Mouse (Mus musculus): ENCODE results near the gene Cntrob. TPM values are rescaled to one million over a fixed set of nuclear protein-coding genes. Genes with fewer than 3 reads are reported as not detected.
"Not testable (repeated sequence)": the region's sequence is repeated elsewhere in the genome, so short reads cannot be mapped to it uniquely, and the experiment has no call there.

Cntrob gene
- polyA plus RNA-seq, 1 experiment: 27.5 TPM

DNA sequence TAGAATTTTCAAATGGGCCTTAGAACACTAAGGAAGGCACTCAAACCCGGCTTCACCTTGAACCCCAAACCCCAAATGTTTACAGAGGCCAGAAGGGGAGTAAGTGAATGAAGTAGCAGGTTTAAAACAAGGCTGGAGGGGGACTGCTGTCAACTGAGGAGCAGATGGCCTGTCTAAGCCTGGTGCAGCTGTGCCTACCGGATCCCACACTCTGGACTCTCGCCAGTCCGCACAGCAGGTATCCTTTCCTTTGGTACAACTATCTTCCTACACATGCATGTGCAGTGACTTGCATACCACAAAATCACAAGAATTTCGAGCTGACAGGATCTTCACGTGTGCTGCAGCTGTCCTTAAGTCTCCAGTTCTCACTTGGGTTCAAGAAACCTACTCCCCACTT, 1.6 kb downstream of the Cntrob start:
- no peaks in the 10 kb centered on the region for H3K4me1 ChIP-seq (ENCODE audit: control insufficient read depth, insufficient read depth, low read length)
- no peaks in the 10 kb centered on the region for H3K9me3 ChIP-seq (replicated peaks; ENCODE audit: control insufficient read depth, insufficient read depth, low read length, poor library complexity, severe bottlenecking)
- H3K27me3 ChIP-seq (ENCODE audit: control insufficient read depth, insufficient read depth, low read length, poor library complexity, severe bottlenecking): peaks cover 4% of the 10 kb centered on the region; the same call in 1 of the 2 replicates
- H3K27ac ChIP-seq (ENCODE audit: insufficient read depth, low read length): no peak overlapping the region
- peaks cover 11% of the 10 kb centered on the region; the same call in 1 of the 2 replicates for H3K36me3 ChIP-seq (ENCODE audit: control insufficient read depth, insufficient read depth, low read length, poor library complexity, severe bottlenecking)
- H3K4me3 ChIP-seq (ENCODE audit: low read depth, low read length): no peak overlapping the region
- H3K9ac ChIP-seq (ENCODE audit: low read depth, poor library complexity, severe bottlenecking): no peak overlapping the region
- TF ChIP-seq POLR2A (IDR thresholded peaks at IDR 0.05; ENCODE audit: insufficient read depth, low read length) (no peak), EP300 (IDR thresholded peaks at IDR 0.05; ENCODE audit: insufficient read depth, low read depth, low read length) (no peak), CTCF (IDR thresholded peaks at IDR 0.05; ENCODE audit: low read depth, low read length) (no peak)

- H3K9me3 ChIP-seq (replicated peaks; ENCODE audit: control insufficient read depth, insufficient read depth, low read length, poor library complexity, severe bottlenecking): no peaks in the 10 kb centered on the region
- no peak overlapping the region for H3K27ac ChIP-seq (ENCODE audit: insufficient read depth, low read length)
- no peak overlapping the region for H3K4me3 ChIP-seq (ENCODE audit: low read depth, low read length)
- H3K4me1 ChIP-seq (ENCODE audit: control insufficient read depth, insufficient read depth, low read length): no peaks in the 10 kb centered on the region
- H3K36me3 ChIP-seq (ENCODE audit: control insufficient read depth, insufficient read depth, low read length, poor library complexity, severe bottlenecking): peaks cover 11% of the 10 kb centered on the region; the same call in 1 of the 2 replicates
- H3K27me3 ChIP-seq (ENCODE audit: control insufficient read depth, insufficient read depth, low read length, poor library complexity, severe bottlenecking): peaks cover under 1% of the 10 kb centered on the region; the same call in 1 of the 2 replicates
- TF ChIP-seq POLR2A (IDR thresholded peaks at IDR 0.05; ENCODE audit: insufficient read depth, low read length): no peak
- TF ChIP-seq EP300 (IDR thresholded peaks at IDR 0.05; ENCODE audit: insufficient read depth, low read depth, low read length): no peak
- TF ChIP-seq CTCF (IDR thresholded peaks at IDR 0.05; ENCODE audit: low read depth, low read length): no peak
- H3K9ac ChIP-seq (ENCODE audit: low read depth, poor library complexity, severe bottlenecking): no peak overlapping the region
These were observed 2.0 kb downstream of the Cntrob start for GRCm38 (mm10) chr11:69321580-69321979.

DNA sequence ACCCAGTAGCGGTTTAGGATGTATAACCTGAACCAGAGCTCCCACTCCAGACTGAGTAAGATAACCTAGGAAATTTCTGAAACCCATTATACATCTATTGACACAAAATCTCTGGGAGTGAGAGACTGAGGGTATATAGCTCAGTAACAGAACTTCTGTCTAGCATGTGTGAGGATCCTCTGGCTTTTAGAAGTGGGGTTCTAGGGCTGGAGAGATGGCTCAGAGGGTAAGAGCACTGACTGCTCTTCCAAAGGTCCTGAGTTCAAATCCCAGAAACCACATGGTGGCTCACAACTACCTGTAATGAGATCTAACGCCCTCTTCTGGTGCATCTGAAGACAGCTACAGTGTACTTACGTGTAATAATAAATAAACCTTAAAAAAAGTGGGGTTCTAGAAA, 5.6 kb downstream of the Cntrob start:
- H3K27ac ChIP-seq (ENCODE audit: insufficient read depth, low read length); H3K9me3 ChIP-seq (replicated peaks; ENCODE audit: control insufficient read depth, insufficient read depth, low read length, poor library complexity, severe bottlenecking); H3K9ac ChIP-seq (ENCODE audit: low read depth, poor library complexity, severe bottlenecking); H3K4me3 ChIP-seq (ENCODE audit: low read depth, low read length); H3K4me1 ChIP-seq (ENCODE audit: control insufficient read depth, insufficient read depth, low read length); H3K27me3 ChIP-seq (ENCODE audit: control insufficient read depth, insufficient read depth, low read length, poor library complexity, severe bottlenecking): not testable (repeated sequence)
- peaks cover 15% of the 10 kb centered on the region for H3K36me3 ChIP-seq (ENCODE audit: control insufficient read depth, insufficient read depth, low read length, poor library complexity, severe bottlenecking)

DNA sequence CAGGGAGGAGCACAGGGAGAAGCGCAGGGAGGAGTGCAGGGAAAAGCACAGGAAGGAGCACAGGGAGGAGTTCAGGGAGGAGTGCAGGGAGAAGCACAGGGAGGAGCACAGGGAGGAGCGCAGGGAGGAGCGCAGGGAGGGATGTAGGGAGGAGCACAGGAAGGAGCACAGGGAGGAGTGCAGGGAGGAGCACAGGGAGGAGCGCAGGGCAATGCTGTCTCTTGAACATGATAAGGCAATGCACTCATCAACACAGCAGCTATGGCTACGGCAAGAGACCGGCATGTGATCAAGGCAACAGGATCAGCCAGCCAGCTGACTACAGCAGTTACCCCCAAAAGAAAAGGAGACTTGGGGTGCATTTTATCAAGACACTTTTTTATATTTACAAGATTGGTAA, 7.2 kb downstream of the Cntrob start:
- no peak overlapping the region for H3K27ac ChIP-seq (ENCODE audit: insufficient read depth, low read length)
- H3K9ac ChIP-seq (ENCODE audit: low read depth, poor library complexity, severe bottlenecking): no peak overlapping the region
- no peaks in the 10 kb centered on the region for H3K27me3 ChIP-seq (ENCODE audit: control insufficient read depth, insufficient read depth, low read length, poor library complexity, severe bottlenecking)
- no peaks in the 10 kb centered on the region for H3K9me3 ChIP-seq (replicated peaks; ENCODE audit: control insufficient read depth, insufficient read depth, low read length, poor library complexity, severe bottlenecking)
- no peak overlapping the region for H3K4me3 ChIP-seq (ENCODE audit: low read depth, low read length)
- TF ChIP-seq CTCF (IDR thresholded peaks at IDR 0.05; ENCODE audit: low read depth, low read length): no peak
- TF ChIP-seq EP300 (IDR thresholded peaks at IDR 0.05; ENCODE audit: insufficient read depth, low read depth, low read length): no peak
- no peak for TF ChIP-seq POLR2A (IDR thresholded peaks at IDR 0.05; ENCODE audit: insufficient read depth, low read length)
- H3K36me3 ChIP-seq (ENCODE audit: control insufficient read depth, insufficient read depth, low read length, poor library complexity, severe bottlenecking): peaks cover 15% of the 10 kb centered on the region
- no peaks in the 10 kb centered on the region for H3K4me1 ChIP-seq (ENCODE audit: control insufficient read depth, insufficient read depth, low read length)

- no peaks in the 10 kb centered on the region for H3K27me3 ChIP-seq (ENCODE audit: control insufficient read depth, insufficient read depth, low read length, poor library complexity, severe bottlenecking)
- no peaks in the 10 kb centered on the region for H3K4me1 ChIP-seq (ENCODE audit: control insufficient read depth, insufficient read depth, low read length)
- H3K9ac ChIP-seq (ENCODE audit: low read depth, poor library complexity, severe bottlenecking): no peak overlapping the region
- no peak overlapping the region for H3K4me3 ChIP-seq (ENCODE audit: low read depth, low read length)
- H3K27ac ChIP-seq (ENCODE audit: insufficient read depth, low read length): no peak overlapping the region
- H3K36me3 ChIP-seq (ENCODE audit: control insufficient read depth, insufficient read depth, low read length, poor library complexity, severe bottlenecking): peaks cover 32% of the 10 kb centered on the region
- no peaks in the 10 kb centered on the region for H3K9me3 ChIP-seq (replicated peaks; ENCODE audit: control insufficient read depth, insufficient read depth, low read length, poor library complexity, severe bottlenecking)
- no peak for TF ChIP-seq POLR2A (IDR thresholded peaks at IDR 0.05; ENCODE audit: insufficient read depth, low read length)
- no peak for TF ChIP-seq EP300 (IDR thresholded peaks at IDR 0.05; ENCODE audit: insufficient read depth, low read depth, low read length)
- no peak for TF ChIP-seq CTCF (IDR thresholded peaks at IDR 0.05; ENCODE audit: low read depth, low read length)
These were observed 12.3 kb downstream of the Cntrob start for GRCm38 (mm10) chr11:69311266-69311665.

DNA sequence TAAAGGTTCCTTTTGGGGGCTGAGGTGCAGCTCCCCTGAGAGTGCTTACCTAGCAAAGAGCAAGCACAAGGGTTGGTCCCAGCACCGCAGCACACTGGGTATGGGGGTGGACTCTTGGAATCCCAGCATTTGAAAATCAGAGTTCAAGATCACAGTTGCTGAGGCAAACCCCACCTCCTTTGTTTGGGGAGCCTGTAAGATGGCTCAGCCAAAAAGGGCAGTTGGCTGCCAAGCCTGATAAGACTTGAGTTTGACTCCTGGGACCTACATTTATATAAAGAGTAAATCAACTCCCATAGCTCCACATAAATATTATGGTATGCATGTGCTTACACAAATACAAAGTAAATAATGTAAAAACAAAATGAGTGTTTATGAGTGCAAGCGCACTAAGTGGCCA, 17.5 kb downstream of the Cntrob start:
- Histone ChIP-seq H3K36me3 (ENCODE audit: control insufficient read depth, insufficient read depth, low read length, poor library complexity, severe bottlenecking) (peaks cover 38% of the 10 kb centered on the region), H3K4me1 (ENCODE audit: control insufficient read depth, insufficient read depth, low read length) (no peaks in the 10 kb centered on the region), H3K9me3 (replicated peaks; ENCODE audit: control insufficient read depth, insufficient read depth, low read length, poor library complexity, severe bottlenecking) (no peaks in the 10 kb centered on the region), H3K4me3 (ENCODE audit: low read depth, low read length) (no peak overlapping the region), H3K27me3 (ENCODE audit: control insufficient read depth, insufficient read depth, low read length, poor library complexity, severe bottlenecking) (no peaks in the 10 kb centered on the region), H3K9ac (ENCODE audit: low read depth, poor library complexity, severe bottlenecking) (no peak overlapping the region), H3K27ac (ENCODE audit: insufficient read depth, low read length) (no peak overlapping the region)
- TF ChIP-seq EP300 (IDR thresholded peaks at IDR 0.05; ENCODE audit: insufficient read depth, low read depth, low read length): no peak
